Mouse (Mus musculus) Muller cell, postnatal 12 days (primary cell): ENCODE data around the gene Pcp4l1.
"Not testable (repeated sequence)": the region's sequence is repeated elsewhere in the genome, so short reads cannot be mapped to it uniquely, and the experiment has no call there.

Experiments
- DNase-seq: peaks from one replicate; pipeline ENCODE4 v3.0.0-alpha.2; 2015; ENCODE audit errors: inconsistent ontology term

Pcp4l1 gene

GRCm38 (mm10) chr1:171137486-171138155 is 58.4 kb downstream of the Pcp4l1 start:
- not testable (repeated sequence) for DNase-seq

GRCm38 (mm10) chr1:171135600-171135999 is 60.5 kb downstream of the Pcp4l1 start:
- no peak for DNase-seq

- DNase-seq, result no peak
Measured at GRCm38 (mm10) chr1:171130971-171131370, 65.1 kb downstream of the Pcp4l1 start.

- DNase-seq, result no peak
Measured at GRCm38 (mm10) chr1:171129251-171129650, 66.8 kb downstream of the Pcp4l1 start.

- DNase-seq, result no peak
Measured at GRCm38 (mm10) chr1:171124398-171124797, 71.7 kb downstream of the Pcp4l1 start.
